Mouse (Mus musculus): ENCODE measurements around the gene Zdhhc1. TPM values are rescaled to one million over a fixed set of nuclear protein-coding genes. Genes with fewer than 3 reads are reported as not detected.

The Zdhhc1 gene
- polyA plus RNA-seq, 1 experiment from 2014 or later: 38.4 TPM

GRCm38 (mm10) chr8:105476161-105476560, 20.5 kb downstream of the Zdhhc1 start:
- Histone ChIP-seq H3K4me3 (ENCODE audit: low read depth, low read length) (no peak overlapping the region), H3K9me3 (replicated peaks; ENCODE audit: control insufficient read depth, low read length, poor library complexity, severe bottlenecking) (no peaks in the 10 kb centered on the region), H3K27me3 (ENCODE audit: control insufficient read depth, insufficient read depth, low read depth, low read length) (no peaks in the 10 kb centered on the region), H3K4me2 (ENCODE audit: low read length) (no peak overlapping the region), H3K27ac (ENCODE audit: low read length) (no peak overlapping the region), H3K4me1 (ENCODE audit: control insufficient read depth, insufficient read depth, low read length) (peaks cover 19% of the 10 kb centered on the region; the same call in 1 of the 2 replicates), H3K36me3 (ENCODE audit: control insufficient read depth, insufficient read depth, low read length) (no peaks in the 10 kb centered on the region), H3K9ac (ENCODE audit: low read depth, low read length) (no peak overlapping the region)
- WGBS: 91% methylated on average over 7 of the region's 7 CpGs
- ATAC-seq: no peak

GRCm38 (mm10) chr8:105475742-105476141, 21.0 kb downstream of the Zdhhc1 start:
- ATAC-seq: no peak
- Histone ChIP-seq H3K4me1 (ENCODE audit: control insufficient read depth, insufficient read depth, low read length) (peaks cover 22% of the 10 kb centered on the region), H3K36me3 (ENCODE audit: control insufficient read depth, insufficient read depth, low read length) (no peaks in the 10 kb centered on the region), H3K4me3 (ENCODE audit: low read depth, low read length) (no peak overlapping the region), H3K9ac (ENCODE audit: low read depth, low read length) (no peak overlapping the region), H3K9me3 (replicated peaks; ENCODE audit: control insufficient read depth, low read length, poor library complexity, severe bottlenecking) (no peaks in the 10 kb centered on the region), H3K4me2 (ENCODE audit: low read length) (no peak overlapping the region), H3K27me3 (ENCODE audit: control insufficient read depth, insufficient read depth, low read depth, low read length) (no peaks in the 10 kb centered on the region), H3K27ac (ENCODE audit: low read length) (no peak overlapping the region)
- 92% methylated on average over 8 of the region's 8 CpGs for WGBS

- no peak overlapping the region for H3K4me2 ChIP-seq (ENCODE audit: low read length)
- no peaks in the 10 kb centered on the region for H3K9me3 ChIP-seq (replicated peaks; ENCODE audit: control insufficient read depth, low read length, poor library complexity, severe bottlenecking)
- no peaks in the 10 kb centered on the region for H3K36me3 ChIP-seq (ENCODE audit: control insufficient read depth, insufficient read depth, low read length)
- no peak overlapping the region; the same call in 1 of the 2 replicates for H3K27ac ChIP-seq (ENCODE audit: low read length)
- no peak for ATAC-seq
- peaks cover 27% of the 10 kb centered on the region for H3K4me1 ChIP-seq (ENCODE audit: control insufficient read depth, insufficient read depth, low read length)
- WGBS: 37% methylated on average over 4 of the region's 4 CpGs
- H3K27me3 ChIP-seq (ENCODE audit: control insufficient read depth, insufficient read depth, low read depth, low read length): no peaks in the 10 kb centered on the region
- no peak overlapping the region for H3K9ac ChIP-seq (ENCODE audit: low read depth, low read length)
- no peak overlapping the region for H3K4me3 ChIP-seq (ENCODE audit: low read depth, low read length)
Observed at GRCm38 (mm10) chr8:105475254-105475653, 21.4 kb downstream of the Zdhhc1 start.

- no peaks in the 10 kb centered on the region for H3K27me3 ChIP-seq (ENCODE audit: control insufficient read depth, insufficient read depth, low read depth, low read length)
- H3K9me3 ChIP-seq (replicated peaks; ENCODE audit: control insufficient read depth, low read length, poor library complexity, severe bottlenecking): no peaks in the 10 kb centered on the region
- no peak overlapping the region for H3K4me3 ChIP-seq (ENCODE audit: low read depth, low read length)
- H3K36me3 ChIP-seq (ENCODE audit: control insufficient read depth, insufficient read depth, low read length): no peaks in the 10 kb centered on the region
- no peak for ATAC-seq
- no peak overlapping the region for H3K27ac ChIP-seq (ENCODE audit: low read length)
- H3K9ac ChIP-seq (ENCODE audit: low read depth, low read length): peak overlapping the region; percentile 37; the same call in 1 of the 2 replicates
- H3K4me2 ChIP-seq (ENCODE audit: low read length): no peak overlapping the region
- 42% methylated on average over 5 of the region's 5 CpGs for WGBS
- H3K4me1 ChIP-seq (ENCODE audit: control insufficient read depth, insufficient read depth, low read length): peaks cover 32% of the 10 kb centered on the region
Observed at GRCm38 (mm10) chr8:105474680-105475079, 22.0 kb downstream of the Zdhhc1 start.

GRCm38 (mm10) chr8:105473816-105474606, 22.7 kb downstream of the Zdhhc1 start:
- no peak overlapping the region for H3K4me3 ChIP-seq (ENCODE audit: low read depth, low read length)
- H3K27me3 ChIP-seq (ENCODE audit: control insufficient read depth, insufficient read depth, low read depth, low read length): no peaks in the 10 kb centered on the region
- H3K27ac ChIP-seq (ENCODE audit: low read length): peak overlapping the region; percentile 26; the same call in 1 of the 2 replicates
- no peaks in the 10 kb centered on the region for H3K36me3 ChIP-seq (ENCODE audit: control insufficient read depth, insufficient read depth, low read length)
- H3K4me2 ChIP-seq (ENCODE audit: low read length): no peak overlapping the region
- H3K9ac ChIP-seq (ENCODE audit: low read depth, low read length): peak overlapping the region; percentile 35; the same call in 1 of the 2 replicates
- 27% methylated on average over 17 of the region's 17 CpGs for WGBS
- peaks cover 38% of the 10 kb centered on the region for H3K4me1 ChIP-seq (ENCODE audit: control insufficient read depth, insufficient read depth, low read length)
- ATAC-seq: no peak
- H3K9me3 ChIP-seq (replicated peaks; ENCODE audit: control insufficient read depth, low read length, poor library complexity, severe bottlenecking): no peaks in the 10 kb centered on the region

GRCm38 (mm10) chr8:105472983-105473382, 23.7 kb downstream of the Zdhhc1 start:
- no peak overlapping the region for H3K4me2 ChIP-seq (ENCODE audit: low read length)
- 59% methylated on average over 9 of the region's 9 CpGs for WGBS
- H3K4me3 ChIP-seq (ENCODE audit: low read depth, low read length): no peak overlapping the region
- no peaks in the 10 kb centered on the region; the same call in 1 of the 2 replicates for H3K36me3 ChIP-seq (ENCODE audit: control insufficient read depth, insufficient read depth, low read length)
- peaks cover 41% of the 10 kb centered on the region for H3K4me1 ChIP-seq (ENCODE audit: control insufficient read depth, insufficient read depth, low read length)
- no peaks in the 10 kb centered on the region for H3K9me3 ChIP-seq (replicated peaks; ENCODE audit: control insufficient read depth, low read length, poor library complexity, severe bottlenecking)
- no peaks in the 10 kb centered on the region for H3K27me3 ChIP-seq (ENCODE audit: control insufficient read depth, insufficient read depth, low read depth, low read length)
- ATAC-seq: no peak
- no peak overlapping the region for H3K9ac ChIP-seq (ENCODE audit: low read depth, low read length)
- no peak overlapping the region for H3K27ac ChIP-seq (ENCODE audit: low read length)

GRCm38 (mm10) chr8:105472414-105472932, 24.2 kb downstream of the Zdhhc1 start:
- ATAC-seq: no peak
- Histone ChIP-seq H3K36me3 (ENCODE audit: control insufficient read depth, insufficient read depth, low read length) (peaks cover 4% of the 10 kb centered on the region; the same call in 1 of the 2 replicates), H3K9me3 (replicated peaks; ENCODE audit: control insufficient read depth, low read length, poor library complexity, severe bottlenecking) (no peaks in the 10 kb centered on the region), H3K4me1 (ENCODE audit: control insufficient read depth, insufficient read depth, low read length) (peaks cover 41% of the 10 kb centered on the region), H3K4me2 (ENCODE audit: low read length) (no peak overlapping the region), H3K9ac (ENCODE audit: low read depth, low read length) (no peak overlapping the region), H3K4me3 (ENCODE audit: low read depth, low read length) (no peak overlapping the region), H3K27me3 (ENCODE audit: control insufficient read depth, insufficient read depth, low read depth, low read length) (no peaks in the 10 kb centered on the region), H3K27ac (ENCODE audit: low read length) (no peak overlapping the region)
- WGBS: 29% methylated on average over 23 of the region's 23 CpGs

GRCm38 (mm10) chr8:105471314-105472015, 25.2 kb downstream of the Zdhhc1 start, which contains the start of gene Tppp3:
TSS of gene Tppp3 (minus strand) at chr8:105471526.
- peak; percentile 89 for ATAC-seq
- no peaks in the 10 kb centered on the region for H3K9me3 ChIP-seq (replicated peaks; ENCODE audit: control insufficient read depth, low read length, poor library complexity, severe bottlenecking)
- no peaks in the 10 kb centered on the region for H3K27me3 ChIP-seq (ENCODE audit: control insufficient read depth, insufficient read depth, low read depth, low read length)
- H3K27ac ChIP-seq (ENCODE audit: low read length): peak within 1 kb of the TSS; percentile 68
- H3K36me3 ChIP-seq (ENCODE audit: control insufficient read depth, insufficient read depth, low read length): peaks cover 9% of the 10 kb centered on the region; the same call in 1 of the 2 replicates
- 6% methylated on average over 25 of the region's 25 CpGs for WGBS
- peaks cover 41% of the 10 kb centered on the region for H3K4me1 ChIP-seq (ENCODE audit: control insufficient read depth, insufficient read depth, low read length)
- peak within 1 kb of the TSS; percentile 80 for H3K4me2 ChIP-seq (ENCODE audit: low read length)
- peak within 1 kb of the TSS; percentile 50 for H3K4me3 ChIP-seq (ENCODE audit: low read depth, low read length)
- peak within 1 kb of the TSS; percentile 70 for H3K9ac ChIP-seq (ENCODE audit: low read depth, low read length)

Data from midbrain, embryonic 16.5 days (tissue).